Mouse (Mus musculus) mouse embryonic stem cell (cell line): ENCODE data around the gene Atp10b.

Experiments used
- in situ Hi-C, 2 experiments: fragments of 300-500 bp; cut with MboI; formaldehyde crosslinking; loops; 1 replicate in 1 of 2; 3 replicates in 1 of 2; pipeline ENCODE4 v1.14.3; 2019 to 2020; ENCODE audit warnings: low sequenced_read_pairs in 2 of 2, low pct_unique_long_range_greater_than_20kb in 1 of 2, mixed read lengths in 1 of 2; ENCODE audit not compliant: unreplicated experiment in 1 of 2

Gene Atp10b

DNA sequence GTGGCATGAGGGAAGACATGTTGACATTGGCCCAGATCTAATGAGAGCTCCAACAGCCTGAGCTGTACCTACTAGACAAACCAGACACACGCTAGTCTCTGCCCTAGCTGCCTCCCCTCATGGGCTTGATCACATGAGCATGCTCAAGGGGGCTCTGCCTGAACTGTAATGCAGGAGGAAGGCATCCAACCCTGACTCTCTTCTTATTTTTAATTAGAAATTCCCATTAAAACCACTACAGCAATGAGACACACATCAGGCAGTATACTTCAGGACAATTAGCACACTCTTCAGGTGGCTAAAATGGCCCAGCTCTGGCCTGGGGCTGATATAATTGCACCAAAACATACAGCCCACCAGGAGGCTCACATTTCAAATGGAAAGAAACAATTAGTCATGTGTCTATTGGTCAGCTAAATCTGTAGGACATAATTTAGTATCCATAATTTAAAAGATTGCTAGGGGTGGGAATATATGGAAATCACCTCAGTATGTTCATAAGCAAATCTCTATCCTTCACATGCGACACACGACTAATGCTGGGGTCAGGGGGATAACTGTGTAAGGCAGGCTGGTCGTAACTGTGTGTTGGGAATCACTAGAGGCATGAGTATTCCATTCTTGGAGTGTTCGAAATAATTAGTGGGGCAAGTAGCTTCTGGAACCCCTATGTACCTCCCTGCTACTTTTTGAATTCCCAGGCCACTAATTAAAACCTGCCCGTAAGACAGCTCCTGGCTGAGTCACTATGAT is 120.0 kb downstream of the Atp10b start:
- in situ Hi-C loops: no loop called here

GRCm38 (mm10) chr11:43270256-43270806 is 120.7 kb downstream of the Atp10b start:
- in situ Hi-C loops: no loop called here

DNA sequence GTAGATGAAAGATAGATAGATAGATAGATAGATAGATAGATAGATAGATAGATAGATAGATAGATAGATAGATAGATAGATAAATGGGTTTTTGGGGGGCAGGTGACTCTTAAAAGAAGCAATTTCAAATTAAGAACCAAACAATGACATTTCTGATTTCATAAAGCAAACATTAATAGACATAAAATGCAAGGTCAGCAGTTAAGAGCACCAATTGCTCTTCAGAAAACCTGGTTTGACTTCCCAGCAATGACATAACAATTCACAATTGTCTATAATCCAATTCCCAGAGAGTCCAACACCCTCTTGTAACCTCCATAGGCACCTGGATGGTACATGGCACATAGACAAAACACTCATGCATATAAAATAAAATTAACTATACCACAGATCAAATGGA is 124.2 kb downstream of the Atp10b start:
- in situ Hi-C loops: no loop called here

DNA sequence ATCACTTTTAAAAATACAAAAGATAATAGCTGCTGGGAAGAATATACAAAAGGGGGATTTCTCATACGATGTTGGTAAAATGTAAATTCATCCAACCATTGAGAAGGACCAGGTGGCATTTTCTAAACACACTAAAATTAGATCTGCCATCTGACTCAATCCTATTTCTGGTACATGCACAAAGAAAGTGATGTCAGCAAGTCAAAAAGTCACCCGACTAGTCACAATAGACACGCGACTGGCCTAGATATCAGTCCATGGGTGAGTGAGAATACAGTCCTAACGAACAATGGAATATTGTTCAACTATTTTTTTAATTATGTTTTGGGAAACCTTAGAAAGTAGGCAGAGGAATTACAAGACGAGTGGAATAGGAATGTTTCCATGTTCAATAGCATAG is 147.9 kb downstream of the Atp10b start:
- in situ Hi-C loops: no loop called here

DNA sequence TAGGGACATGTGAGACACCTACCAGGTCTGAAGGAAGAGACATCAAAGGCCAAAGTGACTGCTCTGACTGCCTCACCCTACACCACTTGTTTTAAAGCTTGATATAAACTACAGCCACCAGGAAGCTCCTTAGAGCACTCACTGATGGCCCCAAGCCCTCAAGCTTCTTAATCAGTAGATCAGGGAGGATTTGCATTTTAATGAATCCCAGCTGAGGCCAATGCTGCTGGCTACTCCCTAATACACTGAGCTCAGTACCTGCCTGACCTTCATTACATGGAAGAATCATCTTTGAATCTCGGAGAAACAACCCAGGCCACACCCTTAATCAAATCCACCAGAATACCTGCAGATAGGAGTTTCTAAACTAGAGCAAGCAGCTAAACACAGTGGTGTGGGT is 161.3 kb downstream of the Atp10b start:
- in situ Hi-C loops: no loop called here
